Mouse (Mus musculus) thymus, adult 2 months (tissue): ENCODE measurements around the gene Col6a5.

Source experiments
- CTCF ChIP-seq: fragments of 200-500 bp; IDR thresholded peaks from 2 replicates; pipeline ENCODE4 v1.5.1; 2012; ENCODE audit warnings: mild to moderate bottlenecking, control low read depth, low read length, moderate library complexity, borderline replicate concordance; ENCODE audit not compliant: control insufficient read depth, poor library complexity, insufficient read depth; ENCODE audit errors: extremely low read depth
- POLR2A ChIP-seq: fragments of 200-500 bp; IDR thresholded peaks from 2 replicates; pipeline ENCODE4 v1.6.1; 2012; ENCODE audit warnings: mild to moderate bottlenecking, low read length, control low read depth, moderate library complexity; ENCODE audit not compliant: control insufficient read depth, poor library complexity, insufficient read depth; ENCODE audit errors: extremely low read depth

GRCm38 (mm10) chr9:105967976-105968375 is 7.5 kb upstream of the Col6a5 start:
- no peak for TF ChIP-seq CTCF
- no peak for TF ChIP-seq POLR2A
